Mouse (Mus musculus): ENCODE data around the gene Wdr81. TPM values are rescaled to one million over a fixed set of nuclear protein-coding genes. Genes with fewer than 3 reads are reported as not detected.
A peak's percentile ranks its signal among the peaks of the same experiment; 100 is the strongest.

Gene Wdr81
- total RNA-seq, 2 experiments from 2014 or later, result 8.7 to 10.4 TPM

DNA sequence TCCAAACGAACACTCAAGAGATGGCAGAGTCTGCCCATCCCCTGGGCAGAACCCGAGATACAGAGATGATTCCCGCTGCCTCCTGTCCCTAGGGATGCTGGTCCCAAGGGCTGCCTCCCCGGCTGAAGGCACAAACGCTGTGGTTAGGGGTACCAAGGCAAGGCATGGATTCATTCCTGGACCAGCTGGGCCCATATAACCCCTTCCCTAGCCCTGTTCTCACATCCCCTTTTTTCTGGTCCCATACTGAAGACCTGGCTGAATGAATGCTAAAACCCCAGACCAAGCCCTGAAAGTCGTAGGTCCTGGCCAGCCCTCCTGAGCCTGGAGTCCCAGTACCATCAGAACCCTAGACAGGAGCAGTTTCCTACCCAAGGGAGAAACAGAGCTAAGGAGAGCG, 13.5 kb downstream of the Wdr81 start:
- intact Hi-C loops (cut with DNase I), result no loop called here
- DNase-seq, result no peak

DNA sequence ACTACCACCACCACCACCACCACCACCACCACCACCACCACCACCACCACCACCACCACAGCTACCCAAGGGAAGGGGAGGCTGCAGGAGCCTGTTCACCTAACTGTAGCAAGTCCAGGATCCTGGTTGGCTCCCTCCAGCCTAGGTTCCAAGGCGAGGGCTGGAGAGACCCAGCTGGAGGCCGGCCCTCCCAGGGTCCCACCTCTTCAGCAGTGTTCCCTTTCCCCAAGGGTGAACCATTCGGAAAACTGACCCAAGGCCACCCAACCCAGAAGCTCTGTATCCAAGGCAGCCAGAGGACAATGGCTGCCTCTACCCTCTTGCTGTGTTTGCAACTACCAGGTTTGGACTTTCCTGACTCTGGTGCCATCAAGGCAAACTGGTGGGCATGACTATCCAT, 14.6 kb downstream of the Wdr81 start:
- intact Hi-C loops (cut with DNase I), result no loop called here
- no peak for DNase-seq

DNA sequence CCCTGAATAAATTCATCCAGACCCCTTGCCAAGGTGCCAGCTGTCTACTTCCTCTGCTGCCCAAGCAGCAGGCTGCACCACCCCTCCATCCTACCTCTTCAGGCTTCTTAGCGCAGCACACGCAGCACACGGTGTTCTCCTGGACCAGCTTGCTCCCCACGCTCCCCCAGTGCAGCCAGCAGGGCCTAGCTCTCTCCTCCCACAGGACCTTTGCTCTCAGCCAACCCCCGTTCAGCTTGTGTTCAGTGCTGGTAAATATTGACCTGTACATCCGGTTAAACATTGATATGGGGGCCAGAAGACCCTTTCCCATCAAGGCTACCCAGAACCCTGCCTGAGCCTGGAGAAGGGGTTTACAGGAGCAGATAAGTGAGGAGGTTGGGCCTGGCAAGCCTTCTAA, 15.2 kb downstream of the Wdr81 start, which contains the start of gene Serpinf2:
Serpinf2 (minus strand) TSS at position 229 of the 400 bp plus-strand sequence.
- DNase-seq, result no peak
- intact Hi-C loops (cut with DNase I), result no loop called here

DNA sequence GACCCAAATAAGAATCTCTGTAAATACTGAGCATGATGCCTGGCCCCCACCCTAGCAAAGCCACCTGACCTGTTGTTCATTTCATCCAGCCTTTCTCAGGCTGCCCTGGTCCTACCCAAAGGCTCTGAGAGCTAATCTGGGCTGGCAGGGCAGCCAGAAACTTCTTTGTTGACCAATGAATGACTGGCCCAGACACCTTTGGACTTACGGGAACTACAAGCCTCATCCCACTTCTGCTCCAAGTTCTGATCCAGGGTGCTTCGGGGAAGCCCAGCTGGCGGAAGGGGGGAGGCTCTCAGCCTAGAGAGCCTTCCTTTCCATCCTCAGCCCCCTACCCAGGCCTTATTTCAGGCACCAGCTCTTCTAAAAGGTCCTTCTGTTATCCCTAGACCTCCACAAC, 15.7 kb downstream of the Wdr81 start:
- intact Hi-C loops (cut with DNase I), result no loop called here
- DNase-seq, result no peak

DNA sequence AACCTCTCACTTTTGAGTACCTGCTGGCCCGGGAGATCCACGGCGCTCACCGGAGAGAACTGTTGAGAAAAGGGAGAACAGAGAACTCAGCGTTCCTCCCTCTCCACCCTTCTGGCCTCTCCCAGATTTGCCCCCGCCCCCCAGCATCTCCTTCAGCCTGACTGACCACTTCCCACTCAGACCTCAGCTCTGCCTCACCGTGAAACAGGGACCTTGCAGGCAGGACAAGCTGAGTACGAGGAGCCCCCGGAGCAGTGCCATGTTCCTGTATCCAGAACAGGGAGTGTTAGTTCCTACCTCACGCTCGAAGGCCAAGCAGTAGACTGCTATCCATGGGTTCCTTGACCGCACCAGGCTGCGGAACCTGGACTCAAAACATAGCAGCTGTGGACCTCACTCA, 16.3 kb downstream of the Wdr81 start:
- intact Hi-C loops (cut with DNase I), result no loop called here
- no peak for DNase-seq

DNA sequence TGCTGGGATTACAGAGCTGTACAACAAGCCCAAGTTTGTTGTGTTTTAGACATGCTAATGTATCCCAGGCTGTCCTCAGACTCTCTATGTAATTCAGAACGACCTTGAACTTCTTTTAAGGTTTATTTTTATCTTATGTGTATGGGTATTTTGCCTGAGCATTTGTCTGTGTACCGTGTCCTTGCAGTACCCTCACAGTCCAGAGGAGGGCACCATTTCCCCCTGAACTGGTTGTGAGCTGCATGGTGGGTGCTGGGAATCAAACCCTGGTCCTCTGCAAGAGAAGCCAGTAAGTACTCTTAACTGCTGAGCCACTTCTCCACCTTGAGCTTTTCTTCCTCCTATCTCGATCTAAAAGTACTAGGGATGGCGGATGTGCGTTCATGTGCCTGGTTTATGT, 20.4 kb downstream of the Wdr81 start:
- intact Hi-C loops (cut with DNase I), result no loop called here
- no peak for DNase-seq

DNA sequence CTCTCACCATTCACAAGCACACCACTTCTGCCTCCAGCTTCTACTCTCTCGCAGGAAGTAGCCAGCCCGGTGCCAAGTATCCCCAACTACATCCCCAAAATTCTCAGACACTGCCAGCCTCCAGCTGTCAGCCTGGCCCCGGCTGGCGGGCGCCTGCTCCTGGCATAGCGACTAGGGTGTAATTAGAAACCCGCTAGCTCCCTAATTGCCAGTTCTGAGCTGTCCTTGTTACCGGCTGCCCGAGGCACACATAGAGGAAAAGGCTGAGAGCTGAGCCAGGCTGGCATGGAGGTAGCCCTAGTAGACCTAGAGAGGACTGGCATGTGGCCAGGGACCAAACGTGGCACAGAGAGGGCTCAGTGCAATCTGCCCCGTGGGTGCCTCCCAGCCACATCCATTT, 23.2 kb downstream of the Wdr81 start:
- no peak for DNase-seq
- intact Hi-C loops (cut with DNase I), result no loop called here

DNA sequence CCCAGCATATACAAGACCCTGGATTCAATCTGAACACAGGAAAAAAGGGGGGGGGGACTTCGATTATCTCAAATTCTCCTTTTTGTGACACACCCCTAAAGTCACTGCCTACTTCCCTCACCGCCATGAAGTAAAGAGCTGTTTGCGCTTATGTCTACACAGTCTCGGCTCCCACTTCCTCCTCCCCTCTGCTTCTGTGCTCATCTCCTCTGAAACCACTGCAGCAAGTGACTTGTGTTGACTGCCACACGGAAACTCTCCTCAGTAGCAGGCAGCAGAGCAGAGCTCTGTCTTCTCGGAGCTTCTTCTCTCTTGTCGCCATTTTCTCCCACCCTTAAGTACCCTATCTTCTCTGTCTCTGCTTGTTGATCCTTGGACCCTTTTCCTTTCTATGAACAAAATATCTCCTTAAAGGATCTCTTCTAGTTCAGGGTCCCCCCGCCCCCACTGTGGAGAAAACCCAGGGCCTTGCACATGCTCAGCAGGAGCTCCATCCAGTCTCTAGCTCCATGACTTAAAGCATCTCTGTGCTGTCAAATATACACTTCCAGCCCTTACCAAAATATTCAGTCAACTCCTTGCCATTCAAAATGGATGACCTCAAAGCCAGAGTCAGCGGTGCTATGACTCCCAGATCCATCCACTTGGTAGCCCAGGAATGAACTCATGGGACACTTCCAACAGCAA, 25.4 kb downstream of the Wdr81 start:
- DNase-seq, result no peak
- intact Hi-C loops (cut with DNase I), result no loop called here

DNA sequence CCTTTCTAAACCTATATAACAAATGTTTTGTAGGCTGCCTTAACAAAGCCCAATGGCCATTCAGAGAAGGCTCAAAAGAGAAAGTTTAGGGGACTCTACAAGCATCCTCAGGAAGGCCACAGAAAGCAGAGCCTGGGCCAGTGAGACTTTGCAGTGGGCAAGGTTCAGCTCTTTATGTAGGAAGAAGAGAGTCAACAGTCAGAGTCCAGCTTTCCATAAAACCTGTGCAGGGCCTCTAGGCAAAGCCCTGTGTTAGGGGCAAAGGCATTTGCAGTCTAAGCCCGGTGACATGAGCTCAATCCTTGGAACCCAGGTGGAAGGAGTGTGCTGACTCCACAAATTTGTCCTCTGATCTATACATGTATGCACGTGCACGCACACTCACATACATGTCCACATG, 30.1 kb downstream of the Wdr81 start:
- intact Hi-C loops (cut with DNase I), result no loop called here
- no peak for DNase-seq

DNA sequence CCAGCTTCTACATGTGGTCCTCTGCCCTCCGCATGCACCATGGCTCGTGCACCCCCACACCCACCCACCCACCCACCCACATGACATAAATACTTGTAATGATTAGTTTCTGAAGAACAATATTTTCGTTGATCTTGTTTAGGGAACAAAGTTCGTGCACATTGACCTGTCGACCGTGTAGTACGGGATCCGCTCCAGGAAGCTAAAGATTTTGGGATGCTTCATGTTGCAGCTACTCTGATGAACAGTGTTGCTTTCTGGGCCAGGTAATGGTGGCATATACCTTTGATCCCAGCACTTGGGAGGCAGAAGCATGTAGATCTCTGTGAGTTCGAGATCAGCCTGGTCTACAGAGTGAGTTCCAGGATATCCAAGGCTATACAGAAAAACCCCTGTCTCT, 30.5 kb downstream of the Wdr81 start:
- no peak for DNase-seq
- intact Hi-C loops (cut with DNase I), result no loop called here

DNA sequence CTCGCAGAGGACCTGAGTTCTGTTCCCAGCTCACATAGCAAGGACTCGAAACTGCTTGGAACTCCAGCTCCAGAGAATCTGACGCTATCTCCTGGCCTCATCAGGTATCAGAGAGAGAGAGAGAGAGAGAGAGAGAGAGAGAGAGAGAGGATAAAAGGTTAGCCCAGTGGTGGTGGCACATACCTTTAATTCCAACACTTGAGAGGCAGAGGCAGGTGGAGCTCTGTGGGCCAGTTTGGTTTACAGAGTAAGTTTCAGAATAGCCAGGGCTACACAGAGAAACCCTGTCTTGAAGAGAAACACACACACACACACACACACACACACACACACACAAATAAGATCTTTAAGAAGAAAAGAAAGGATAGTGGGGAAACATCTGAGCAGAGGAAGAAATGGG, 31.4 kb downstream of the Wdr81 start:
- intact Hi-C loops (cut with DNase I), result no loop called here
- DNase-seq, result no peak

DNA sequence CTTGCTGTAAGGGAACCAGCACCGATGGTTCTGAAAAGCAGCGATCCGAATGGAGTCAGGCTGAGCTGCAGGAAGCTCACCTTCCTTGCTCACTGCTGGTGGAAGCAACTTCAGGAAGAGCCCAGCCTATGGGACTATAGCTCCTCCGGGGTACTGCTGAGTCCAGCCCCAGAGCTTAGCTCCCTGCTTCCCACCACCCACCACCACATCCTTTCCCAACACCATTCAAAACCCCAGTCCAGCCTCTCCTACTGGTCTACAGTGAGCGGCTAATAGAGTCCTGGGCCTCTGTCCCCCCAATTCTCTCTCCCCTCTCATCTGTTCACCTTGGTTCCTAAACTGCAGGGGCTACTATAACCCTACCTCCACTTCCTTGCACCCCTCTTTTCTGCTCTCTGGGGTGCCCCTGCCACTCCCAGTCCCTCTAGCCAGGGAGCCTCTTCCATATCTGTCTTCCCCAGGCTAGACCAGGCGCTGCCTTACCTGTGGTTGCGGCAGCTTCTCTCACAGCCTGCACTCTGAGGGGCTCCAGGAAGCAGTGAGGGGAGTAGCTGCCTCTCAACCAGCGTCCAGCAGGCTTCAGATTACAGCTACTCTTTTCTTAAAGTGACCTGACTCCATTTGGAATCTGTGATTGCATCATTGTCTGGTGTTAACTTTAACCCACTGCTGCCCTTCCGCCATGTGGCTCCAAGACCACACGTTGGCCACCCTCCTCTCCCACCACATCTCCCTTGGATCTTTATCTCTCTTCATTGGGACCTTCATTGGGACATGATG, 32.3 kb downstream of the Wdr81 start, which contains the start of gene Serpinf1:
Serpinf1 (minus strand) TSS at position 689 of the 780 bp plus-strand sequence.
- no peak for DNase-seq
- intact Hi-C loops (cut with DNase I), result no loop called here

DNA sequence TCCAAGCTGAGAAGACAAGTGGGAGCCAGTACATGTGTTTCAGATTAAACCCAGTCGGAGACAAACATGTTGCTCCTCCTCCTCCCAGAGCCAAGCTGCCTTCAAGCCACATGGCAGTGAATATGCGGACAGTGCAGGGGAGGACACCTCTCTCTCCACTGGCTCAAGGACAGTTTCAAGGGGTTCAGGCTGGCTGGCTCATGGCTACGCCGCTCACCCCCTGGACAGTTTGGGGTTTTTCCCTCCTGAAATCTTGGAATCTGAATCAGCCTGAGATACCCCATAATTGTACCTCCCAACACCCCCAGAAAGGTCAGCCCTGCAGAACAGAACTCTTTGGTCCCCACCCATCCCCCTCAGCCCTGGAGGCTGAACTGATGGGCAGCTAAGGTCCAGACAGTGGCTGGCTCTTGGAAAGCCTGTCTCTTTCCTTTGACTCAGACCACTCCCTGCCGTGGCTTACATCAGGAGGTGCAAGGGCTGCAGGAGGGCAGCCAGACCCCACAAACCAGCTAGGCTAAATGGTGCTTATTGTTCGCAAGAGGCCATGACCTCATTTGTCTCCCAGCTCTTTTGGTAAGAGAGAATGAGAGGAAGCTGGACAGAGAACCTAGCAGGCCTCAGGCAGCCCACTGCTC, 33.0 kb downstream of the Wdr81 start:
- intact Hi-C loops (cut with DNase I), result no loop called here
- peak in 1 of 2 experiments; percentile 17 for DNase-seq

DNA sequence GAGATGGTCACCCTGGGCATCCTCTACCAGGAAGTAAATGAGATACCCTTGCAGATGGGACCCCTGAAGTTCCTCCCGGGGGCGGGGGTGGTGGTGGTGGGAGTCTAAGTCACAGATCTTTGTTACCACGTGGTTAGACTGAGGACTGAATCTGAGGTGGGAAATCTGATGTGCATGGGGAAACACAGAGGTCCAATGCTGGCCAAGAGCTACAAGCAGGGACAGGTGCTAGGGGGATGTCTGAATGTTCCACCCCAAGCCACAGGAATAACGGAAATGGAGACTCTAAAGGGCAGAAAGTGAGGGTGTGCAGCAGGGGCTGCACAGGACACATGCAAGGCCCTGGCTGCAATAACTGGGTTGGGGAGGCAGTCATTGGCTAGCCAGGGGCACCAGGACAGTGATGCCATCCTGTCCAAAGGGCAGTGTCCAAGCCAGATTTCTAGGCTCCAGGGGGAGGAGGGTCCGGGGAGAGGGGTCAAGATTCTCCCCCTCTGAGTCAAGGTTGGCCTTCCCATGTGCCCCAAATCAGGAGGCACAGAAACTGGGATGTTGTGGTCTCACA, 33.6 kb downstream of the Wdr81 start:
- no peak for DNase-seq
- intact Hi-C loops (cut with DNase I), result no loop called here

DNA sequence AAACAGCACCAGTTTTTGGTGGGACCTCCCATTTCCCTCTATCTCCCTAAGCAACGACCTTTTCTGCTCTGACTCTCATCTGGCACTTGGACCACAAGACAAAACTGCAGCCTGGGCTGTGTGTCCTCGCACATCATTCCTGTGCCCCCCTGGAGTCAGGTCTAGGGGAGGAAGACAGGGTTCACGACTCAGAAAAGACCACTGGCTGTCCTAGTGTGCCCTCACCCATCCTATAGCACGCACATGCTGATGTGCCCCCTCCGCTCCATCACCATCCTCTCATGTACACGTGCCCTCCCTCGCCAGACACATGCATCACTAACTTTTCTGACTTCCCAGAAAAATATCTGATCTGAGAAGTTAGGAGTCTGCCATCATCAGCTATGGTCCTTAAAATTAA, 34.5 kb downstream of the Wdr81 start:
- intact Hi-C loops (cut with DNase I), result no loop called here
- DNase-seq, result no peak

DNA sequence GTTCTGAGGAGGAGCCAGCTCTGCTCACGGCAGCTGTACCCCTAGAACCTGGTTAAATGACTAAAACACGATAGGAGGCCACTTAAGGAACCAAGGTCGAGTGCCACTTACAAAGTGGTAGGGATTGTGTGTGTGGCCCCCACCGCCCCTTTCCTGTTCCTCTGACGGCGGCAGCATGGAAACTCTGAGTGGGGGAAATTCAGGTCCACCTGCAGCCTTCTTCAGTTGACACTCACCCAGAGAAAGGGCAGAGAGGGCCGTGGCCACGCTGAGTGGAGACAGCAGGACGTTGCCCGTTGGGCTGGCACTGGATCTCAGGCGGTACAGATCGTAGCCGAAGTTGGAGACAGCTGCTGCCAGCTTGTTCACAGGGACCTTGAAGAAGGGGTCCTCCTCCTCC, 38.5 kb downstream of the Wdr81 start:
- no peak for DNase-seq
- intact Hi-C loops (cut with DNase I), result no loop called here

DNA sequence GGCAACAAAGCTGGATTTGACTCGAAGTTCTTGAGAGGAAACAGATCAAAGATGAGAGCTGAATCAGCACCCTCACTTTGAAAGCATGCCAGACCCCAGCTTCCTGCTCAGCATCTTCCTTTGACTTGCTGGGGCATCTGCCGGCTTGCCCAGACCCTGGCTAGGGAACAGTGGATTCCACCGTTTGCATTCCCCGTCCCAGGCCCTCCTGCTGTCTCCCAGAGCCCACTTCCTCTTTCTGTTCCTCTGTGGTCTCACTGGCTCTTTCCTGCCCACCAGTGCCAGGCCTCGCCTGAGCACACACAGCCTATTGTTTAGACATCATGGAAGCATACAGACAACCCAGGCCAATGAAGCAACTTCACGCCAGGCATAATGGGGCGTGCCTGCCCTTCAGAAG, 39.4 kb downstream of the Wdr81 start:
- DNase-seq, result no peak
- intact Hi-C loops (cut with DNase I), result no loop called here

DNA sequence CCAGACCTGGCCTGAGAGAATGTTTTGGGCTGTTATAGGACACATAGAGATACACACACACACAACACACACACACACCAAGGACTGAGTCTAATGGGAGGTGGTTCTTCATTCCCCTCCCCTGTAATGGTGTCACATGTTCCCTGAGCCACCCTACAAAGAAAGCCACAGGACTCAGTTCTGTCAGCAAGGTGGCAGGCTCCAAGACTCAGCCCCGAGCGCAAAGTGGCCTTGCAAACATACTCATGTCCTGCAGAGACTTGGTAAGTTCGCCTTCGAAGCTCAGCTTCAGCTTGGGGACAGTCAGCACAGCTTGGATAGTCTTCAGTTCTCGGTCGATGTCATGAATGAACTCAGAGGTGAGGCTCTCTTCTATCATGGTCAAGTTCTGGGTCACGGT, 43.9 kb downstream of the Wdr81 start:
- intact Hi-C loops (cut with DNase I), result no loop called here
- no peak for DNase-seq

DNA sequence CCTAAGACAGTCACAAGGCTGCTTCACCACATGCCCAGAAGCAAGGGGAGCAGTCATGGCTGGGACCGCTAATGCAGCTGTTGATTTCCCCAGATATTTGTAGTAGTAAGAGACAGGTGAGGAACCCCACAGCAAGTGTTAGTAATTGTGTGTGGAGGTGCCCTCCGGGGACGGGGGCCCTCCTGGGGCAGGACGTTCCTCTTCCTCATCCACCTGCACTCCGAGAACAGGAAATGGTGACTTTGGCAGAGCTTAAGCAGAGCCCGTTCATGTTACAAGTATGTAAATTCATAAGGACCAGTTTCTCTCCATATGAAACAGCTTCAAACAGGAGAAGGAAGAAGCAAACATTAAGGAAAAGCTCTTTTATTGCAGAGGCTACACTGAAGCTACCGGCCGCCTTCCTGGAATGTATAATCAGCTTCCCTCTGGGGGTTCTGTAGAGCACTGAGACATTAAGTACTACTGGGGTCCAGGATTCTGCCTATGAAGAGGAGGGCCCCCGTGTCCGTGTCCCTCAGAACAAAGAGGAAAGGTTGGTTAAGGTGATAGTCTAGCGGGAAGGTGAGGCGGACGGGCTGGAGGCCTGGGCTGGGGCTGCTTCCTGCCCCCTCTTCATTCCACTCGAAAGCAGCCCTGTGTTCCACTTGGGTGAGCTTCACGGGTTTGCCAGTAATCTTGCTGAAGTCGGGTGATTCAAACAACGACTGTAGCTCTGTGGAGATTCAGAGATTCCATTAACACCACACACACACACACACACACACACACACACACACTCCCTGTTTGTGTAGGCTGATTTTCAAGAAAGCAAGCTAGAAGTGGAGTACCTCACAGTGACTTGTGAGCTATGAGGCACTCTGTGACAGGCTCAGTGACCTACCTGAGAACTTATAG, 44.6 kb downstream of the Wdr81 start:
- intact Hi-C loops (cut with DNase I), result loop anchor here (5.0 kb wide), 1 partner anchor 233 kb away; the partner anchor contains the start of gene Ovca2
- DNase-seq, result no peak

DNA sequence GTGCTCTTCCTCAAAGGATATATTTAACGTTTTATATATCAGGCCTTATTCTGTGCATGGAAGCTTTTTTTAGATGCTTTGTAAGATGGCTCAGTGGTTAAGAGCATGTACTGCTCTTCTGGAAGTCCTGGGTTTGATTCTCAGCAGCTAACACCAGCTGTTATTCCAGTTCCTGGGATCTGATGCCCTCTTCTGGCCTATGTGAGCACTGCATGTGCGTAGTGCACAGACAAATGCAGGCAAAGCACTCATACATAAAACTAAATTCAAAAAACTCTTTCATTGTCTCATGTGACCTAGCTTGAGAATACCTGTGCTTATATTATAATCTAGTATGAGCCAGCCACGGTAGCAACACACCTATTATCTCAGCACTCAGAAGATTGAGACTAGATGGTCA, 47.7 kb downstream of the Wdr81 start:
- intact Hi-C loops (cut with DNase I), result loop anchor here (5.0 kb wide), 1 partner anchor 230 kb away; the partner anchor contains the start of gene Ovca2

More for the DNA sequence above, 47.7 kb downstream of the Wdr81 start:
- DNase-seq, result peak; percentile 46 to 64
